Mouse (Mus musculus) mammary gland, adult 2 months (tissue): ENCODE data around the gene Zfp87. TPM values are rescaled to one million over a fixed set of nuclear protein-coding genes. Genes with fewer than 3 reads are reported as not detected.

ENCODE experiments used
- polyA plus RNA-seq: library from polyadenylated mRNA; depleted of rRNA; stranded (reverse); fragments of >200 nt; gene quantifications from 2 replicates; pipeline ENCODE4 v1.2.3, GENCODE M21; 2012; ENCODE audit warnings: low replicate concordance; rRNA removed

The Zfp87 gene
- polyA plus RNA-seq = 18.0 and 34.5 TPM in 2 replicates

DNA sequence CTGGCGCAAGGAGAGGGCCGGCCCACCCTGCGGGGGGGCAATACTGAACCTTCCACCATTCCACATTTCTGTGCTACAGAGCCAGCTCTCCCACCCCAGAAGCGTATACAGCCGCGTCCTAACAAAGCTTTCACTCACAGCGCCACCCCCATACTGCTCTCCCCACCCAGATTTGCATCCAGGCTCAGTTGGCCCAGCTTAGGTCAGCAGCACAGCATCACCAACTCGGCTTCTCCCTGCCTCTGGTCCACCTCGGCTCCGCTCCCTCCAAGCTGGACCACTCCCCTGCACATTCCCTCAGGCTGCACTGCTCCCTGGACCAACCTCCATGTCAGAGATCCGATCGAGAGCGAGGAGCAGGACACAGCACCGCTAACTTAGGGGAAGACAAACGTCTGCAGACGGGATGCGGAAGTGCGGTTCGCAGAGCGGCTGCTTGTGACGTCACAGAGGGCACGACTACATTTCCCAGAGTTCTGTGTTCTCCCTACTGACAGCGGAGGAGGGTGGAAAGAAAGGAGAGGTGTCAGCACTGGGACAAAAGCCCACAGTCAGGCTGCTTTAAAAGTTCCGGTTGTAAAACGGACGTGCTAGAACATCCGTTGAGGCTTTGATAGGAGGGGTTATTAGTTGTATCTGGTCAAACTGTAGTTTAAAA lies at the start of gene Zfp87, which contains the start of gene Gm26965:
Zfp87 (minus strand) TSS at position 425 of the 658 bp plus-strand sequence.
Gm26965 (minus strand) TSS at position 399 of the 658 bp plus-strand sequence.

DNA sequence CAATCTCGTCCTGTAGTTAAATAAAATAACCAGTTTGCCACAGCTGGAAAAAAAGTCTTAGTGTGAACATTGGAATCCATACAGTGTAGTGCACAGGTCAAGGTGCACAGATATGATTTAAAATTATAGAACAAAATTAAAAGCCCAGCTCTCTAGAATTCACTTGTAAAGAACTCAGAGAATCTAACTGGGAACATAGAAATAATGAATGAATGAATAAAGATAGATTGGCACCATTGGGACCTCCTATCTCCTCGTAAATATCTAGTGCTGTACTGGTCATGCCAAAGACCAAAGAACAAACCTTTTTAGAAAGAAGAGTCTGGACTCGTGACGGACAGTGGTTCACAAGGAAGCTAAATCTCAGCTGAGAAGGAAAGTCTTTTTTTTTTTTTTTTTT lies 27.8 kb upstream of the Zfp87 start, which contains the start of gene Zfp748:
Zfp748 (minus strand) TSS at position 101 of the 400 bp plus-strand sequence.

DNA sequence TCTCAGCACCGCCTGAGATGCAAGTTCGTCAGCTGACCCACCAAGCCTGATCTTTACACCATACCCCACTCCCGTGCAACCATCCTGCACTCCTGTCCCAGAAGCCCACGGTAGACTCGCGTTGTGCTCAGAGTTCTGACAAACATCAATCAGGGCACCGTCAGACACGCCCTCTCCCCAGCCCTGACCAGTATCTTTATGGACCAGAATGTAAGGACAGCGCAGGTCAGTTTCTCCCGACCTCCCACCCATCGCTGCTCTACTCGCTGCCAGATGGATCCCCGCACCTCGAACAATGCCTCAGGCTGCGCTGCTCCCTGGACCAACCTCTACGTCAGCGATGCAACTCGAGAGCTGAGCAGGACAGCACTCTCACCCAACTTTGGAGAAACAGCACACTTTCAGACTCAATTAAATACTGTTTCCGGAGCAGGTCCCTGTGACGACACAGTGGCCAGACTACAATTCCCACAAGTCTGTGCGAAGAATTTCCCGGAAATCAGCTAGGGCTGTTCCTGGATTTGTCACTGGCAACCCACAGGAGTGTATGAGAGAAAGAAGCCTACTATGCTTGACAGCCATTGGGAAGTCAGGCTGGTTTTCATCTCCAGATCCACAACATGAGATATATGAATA lies 25.8 kb downstream of the Zfp87 start, which contains the start of gene Zfp58:
Zfp58 (minus strand) TSS at position 472 of the 636 bp plus-strand sequence.

DNA sequence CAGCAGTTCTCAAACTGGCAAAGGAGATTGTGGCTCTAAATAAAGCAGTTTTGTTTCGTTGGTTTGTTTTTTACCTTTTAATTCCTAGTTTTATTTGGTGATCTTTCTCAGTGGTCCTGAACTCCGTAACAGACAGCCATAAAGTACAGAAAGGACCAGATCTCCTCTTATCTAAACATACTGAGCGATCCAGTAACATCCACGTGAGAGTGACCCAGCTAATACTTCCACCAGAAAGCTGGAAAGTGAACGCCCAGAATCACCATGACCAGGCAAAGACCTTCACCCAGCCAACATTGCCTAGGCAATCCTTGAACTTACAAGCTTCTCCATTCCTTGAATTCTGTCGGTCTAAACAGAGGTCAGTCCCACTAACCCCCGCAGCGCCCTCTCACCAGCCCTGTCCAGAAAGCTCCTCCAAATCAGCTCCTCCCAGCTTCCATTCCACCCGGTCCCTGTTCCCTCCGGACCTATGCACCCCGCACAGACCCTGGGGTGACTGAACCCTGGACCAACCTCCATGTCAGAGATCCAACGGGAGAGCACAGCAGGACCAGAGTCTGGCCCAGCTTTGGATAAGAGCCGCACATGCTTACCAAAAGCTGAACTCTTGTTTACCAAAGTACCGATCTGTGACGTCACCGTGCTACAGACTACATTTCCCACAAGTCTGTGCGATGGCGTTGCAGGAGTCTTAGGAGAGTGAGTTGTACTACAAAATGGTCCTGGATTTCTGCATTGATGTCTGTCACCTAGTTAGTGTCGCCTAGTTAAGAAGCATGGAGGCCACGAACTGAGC lies 42.2 kb downstream of the Zfp87 start, which contains the start of gene Zfp874b:
Zfp874b (minus strand) TSS at position 634 of the 799 bp plus-strand sequence.

Other genes with a start within 250 kb of the Zfp87 start
- 0.30 and 0.60 TPM in 2 replicates for gene Zfp458, start 247.7 kb downstream of the Zfp87 start, polyA plus RNA-seq
- 1.1 and 2.2 TPM in 2 replicates for gene Zfp457, start 219.7 kb downstream of the Zfp87 start, polyA plus RNA-seq
- 0.55 and 1.7 TPM in 2 replicates for gene Zfp595, start 193.6 kb downstream of the Zfp87 start, polyA plus RNA-seq
- 0.34 TPM in 1 of 2 replicates, not detected in the other for gene Gm28044, start 165.6 kb downstream of the Zfp87 start, polyA plus RNA-seq
- gene Zfp953, start 165.6 kb downstream of the Zfp87 start, polyA plus RNA-seq = 0.16 and 0.50 TPM in 2 replicates
- gene Gm28041, start 150.4 kb downstream of the Zfp87 start, polyA plus RNA-seq = 0.24 TPM in 1 of 2 replicates, not detected in the other
- gene Zfp456, start 150.4 kb downstream of the Zfp87 start, polyA plus RNA-seq = 0.18 and 0.37 TPM in 2 replicates
- gene Zfp429, start 126.4 kb downstream of the Zfp87 start, polyA plus RNA-seq = 2.3 and 4.4 TPM in 2 replicates
- gene Zfp459, start 104.8 kb downstream of the Zfp87 start, polyA plus RNA-seq = 0.24 and 0.75 TPM in 2 replicates
- 0.55 and 4.1 TPM in 2 replicates for gene Zfp874a, start 74.6 kb downstream of the Zfp87 start, polyA plus RNA-seq
- gene Zfp874b, start 41.9 kb downstream of the Zfp87 start, polyA plus RNA-seq = 2.1 and 5.1 TPM in 2 replicates
- gene Zfp58, start 25.6 kb downstream of the Zfp87 start, polyA plus RNA-seq = 0.27 and 1.2 TPM in 2 replicates
- gene Gm26965, start within 50 bp of the Zfp87 start, polyA plus RNA-seq = not detected in 2 replicates
- gene Zfp748, start 27.7 kb upstream of the Zfp87 start, polyA plus RNA-seq = 1.9 and 2.3 TPM in 2 replicates
- 0.22 and 0.85 TPM in 2 replicates for gene Zfp729b, start 83.5 kb upstream of the Zfp87 start, polyA plus RNA-seq
- gene Gm49345, start 111.6 kb upstream of the Zfp87 start, polyA plus RNA-seq = 0.17 TPM in 1 of 2 replicates, not detected in the other
- gene Zfp729a, start 111.6 kb upstream of the Zfp87 start, polyA plus RNA-seq = 0.39 and 1.6 TPM in 2 replicates
- 3.0 and 7.4 TPM in 2 replicates for gene Zfp738, start 160.9 kb upstream of the Zfp87 start, polyA plus RNA-seq
- 0.47 and 1.3 TPM in 2 replicates for gene Zfp65, start 203.0 kb upstream of the Zfp87 start, polyA plus RNA-seq
- gene Zfp85, start 229.1 kb upstream of the Zfp87 start, polyA plus RNA-seq = 0.23 and 1.5 TPM in 2 replicates